Mouse (Mus musculus): Measurements from ENCODE around the gene Mrgpra4.

The Mrgpra4 gene

GRCm38 (mm10) chr7:47981995-47982394 is at the start of gene Mrgpra4:
Gene Mrgpra4, minus strand, starts transcription at chr7:47982095.
- ChIA-PET CTCF (no interaction called here), POLR2A (no interaction called here)

GRCm38 (mm10) chr7:48027497-48027896 is 45.6 kb upstream of the Mrgpra4 start, which contains the start of gene Mrgprx1:
Gene Mrgprx1, minus strand, starts transcription at chr7:48027597.
- CTCF ChIA-PET, result no interaction called here
- POLR2A ChIA-PET, result no interaction called here

- POLR2A ChIA-PET, result no interaction called here
- CTCF ChIA-PET, result interaction anchor here in 3 of 4 experiments (0.6 to 0.7 kb wide), 6 partner anchors 31 to 882 kb away, joined by 3 to 5 read pairs (median 4); no protein-coding TSS in a partner anchor
These were observed 36.0 kb upstream of the Mrgpra4 start for GRCm38 (mm10) chr7:48017874-48018273.

- POLR2A ChIA-PET, result no interaction called here
- CTCF ChIA-PET, result no interaction called here
These were observed 13.8 kb upstream of the Mrgpra4 start for GRCm38 (mm10) chr7:47995689-47996088.

GRCm38 (mm10) chr7:47986752-47987151 is 4.9 kb upstream of the Mrgpra4 start:
- CTCF ChIA-PET, result interaction anchor here in 2 of 4 experiments (0.7 kb wide), 4 partner anchors 9 to 348 kb away, joined by 3 to 4 read pairs (median 3); no protein-coding TSS in a partner anchor
- POLR2A ChIA-PET, result no interaction called here

All from embryonic stem cell, embryonic (primary cell).